Mouse (Mus musculus) neural tube, embryonic 14.5 days (tissue): ENCODE data around the gene Dennd6a. TPM values are rescaled to one million over a fixed set of nuclear protein-coding genes. Genes with fewer than 3 reads are reported as not detected.
"Not testable (repeated sequence)": the region's sequence is repeated elsewhere in the genome, so short reads cannot be mapped to it uniquely, and the experiment has no call there.

ENCODE experiments used
- ATAC-seq: fragments of 200-750 bp; cut with Nextera tagmentation; 2 replicates; pipeline ENCODE4 v1.8.0; 2017; ENCODE audit warnings: low read depth, mild to moderate bottlenecking, moderate TSS enrichment, moderate library complexity
- H3K27ac ChIP-seq: fragments of 300-500 bp; sonication (generic); 2 replicates; pipeline ENCODE4 v1.5.1; 2014; ENCODE audit warnings: low read depth, mild to moderate bottlenecking, control low read depth, low read length, moderate library complexity, mixed read lengths
- H3K27me3 ChIP-seq: fragments of 300-500 bp; sonication (generic); 2 replicates; pipeline ENCODE4 v1.6.1; 2014; ENCODE audit warnings: low read length; ENCODE audit not compliant: control insufficient read depth, insufficient read depth
- H3K36me3 ChIP-seq: fragments of 300-500 bp; sonication (generic); 2 replicates; pipeline ENCODE4 v1.6.1; 2014; ENCODE audit warnings: low read length, mixed read lengths; ENCODE audit not compliant: control insufficient read depth, insufficient read depth
- H3K4me1 ChIP-seq: fragments of 300-500 bp; sonication (generic); 2 replicates; pipeline ENCODE4 v1.6.1; 2014; ENCODE audit warnings: low read length; ENCODE audit not compliant: control insufficient read depth, insufficient read depth
- H3K4me2 ChIP-seq: fragments of 300-500 bp; sonication (generic); 2 replicates; pipeline ENCODE4 v1.6.1; 2014; ENCODE audit warnings: mild to moderate bottlenecking, low read depth, low read length, control low read depth
- H3K4me3 ChIP-seq: fragments of 300-500 bp; sonication (generic); 2 replicates; pipeline ENCODE4 v1.5.1; 2014; ENCODE audit warnings: low read depth, low read length, control low read depth, mixed read lengths
- H3K9ac ChIP-seq: fragments of 300-500 bp; sonication (generic); replicated peaks from 2 replicates; pipeline ENCODE4 v1.6.1; 2014; ENCODE audit warnings: low read depth, mild to moderate bottlenecking, control low read depth, low read length, mixed read lengths
- H3K9me3 ChIP-seq: fragments of 300-500 bp; sonication (generic); 2 replicates; pipeline ENCODE4 v1.6.1; 2016; ENCODE audit warnings: low read length; ENCODE audit not compliant: control insufficient read depth
- WGBS: fragments of 180-500 bp; shearing (Covaris S2); extraction: QIAGEN DNeasy Blood & Tissue Kit; methylation state at CpG from one replicate; pipeline ENCODE4 v1.1.7; 2014; 5-methylcytosine and 5-hydroxymethylcytosine counted together
- polyA plus RNA-seq: library from polyadenylated mRNA; unstranded; fragments of >200 nt; fragmentation: Nextera tagmentation; extraction: Ambion mirVana; gene quantifications from 2 replicates; pipeline ENCODE4 v1.2.1, GENCODE M21; 2014

Dennd6a gene
- polyA plus RNA-seq = 17.8 and 18.8 TPM in 2 replicates

DNA sequence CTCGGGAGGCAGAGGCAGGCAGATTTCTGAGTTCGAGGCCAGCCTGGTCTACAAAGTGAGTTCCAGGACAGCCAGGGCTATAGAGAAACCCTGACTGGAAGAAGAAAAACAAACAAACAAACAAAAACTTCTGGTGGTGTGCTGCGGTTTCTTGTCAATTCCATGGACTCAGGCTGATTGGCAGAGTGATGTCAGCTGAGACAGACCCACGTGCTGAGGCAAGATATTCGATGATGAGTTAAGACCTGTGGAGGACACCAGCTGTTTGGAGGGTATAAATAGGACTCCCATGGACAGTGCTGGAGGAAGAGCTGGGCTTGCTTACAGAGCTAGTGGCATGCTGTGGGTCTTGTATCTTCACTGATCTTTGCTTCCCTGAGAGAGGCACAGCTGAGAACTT is at the start of gene Dennd6a:
Gene Dennd6a (plus strand): TSS at position 301 of the 400 bp plus-strand sequence.
- not testable (repeated sequence) for H3K4me2 ChIP-seq, H3K9me3 ChIP-seq, H3K9ac ChIP-seq, ATAC-seq, H3K27me3 ChIP-seq, H3K27ac ChIP-seq, H3K4me1 ChIP-seq, H3K4me3 ChIP-seq, H3K36me3 ChIP-seq
- 90% methylated on average over 5 of the region's 5 CpGs for WGBS

DNA sequence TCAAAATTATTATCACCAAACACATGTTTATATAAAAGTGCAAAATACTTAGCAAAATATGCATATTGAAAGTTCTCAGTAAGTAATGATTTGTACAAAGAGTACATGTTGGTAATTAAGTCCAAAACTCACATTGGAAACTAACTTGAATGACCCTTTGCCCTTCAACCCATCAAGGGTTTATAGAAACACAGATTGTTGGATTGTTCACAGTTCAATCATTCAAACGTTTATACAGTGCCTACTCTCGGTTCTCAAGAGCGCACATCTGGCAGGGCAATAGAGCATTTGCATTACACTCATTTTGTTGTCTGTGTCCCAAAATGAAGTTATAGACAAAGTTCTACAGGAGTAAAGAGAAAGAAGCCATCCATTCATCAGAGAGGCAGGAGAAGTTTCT is 47.7 kb upstream of the Dennd6a start:
- 42% methylated on average over 3 of the region's 3 CpGs for WGBS
- H3K4me3 ChIP-seq = no peak overlapping the region
- H3K27me3 ChIP-seq = no peaks in the 10 kb centered on the region
- no peak overlapping the region for H3K9ac ChIP-seq
- no peak for ATAC-seq
- no peaks in the 10 kb centered on the region for H3K36me3 ChIP-seq
- H3K27ac ChIP-seq = no peak overlapping the region
- peaks cover 16% of the 10 kb centered on the region; the same call in 1 of the 2 replicates for H3K4me1 ChIP-seq
- no peak overlapping the region for H3K4me2 ChIP-seq
- H3K9me3 ChIP-seq = no peaks in the 10 kb centered on the region

DNA sequence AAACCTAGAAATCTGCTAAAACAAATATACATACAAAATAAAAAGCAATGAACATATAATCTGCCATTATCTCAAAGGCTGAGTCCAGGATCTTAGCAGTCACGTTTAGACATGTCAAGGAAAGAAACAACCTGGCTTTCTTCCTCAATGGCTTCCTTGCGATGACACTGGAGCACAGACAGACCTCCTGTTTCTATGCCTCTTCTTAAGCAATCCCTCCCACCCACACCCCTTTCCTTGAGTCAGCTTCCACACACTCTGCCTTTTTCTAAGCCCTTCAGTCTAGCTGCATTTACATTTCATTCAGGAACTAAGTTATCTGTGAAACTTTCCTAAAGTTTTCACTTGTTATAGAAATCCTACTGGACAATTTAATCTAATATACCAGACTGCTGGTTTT is 45.4 kb upstream of the Dennd6a start:
- no peak overlapping the region for H3K4me3 ChIP-seq
- H3K36me3 ChIP-seq = no peaks in the 10 kb centered on the region
- no peak overlapping the region for H3K9ac ChIP-seq
- no peak overlapping the region for H3K4me2 ChIP-seq
- H3K9me3 ChIP-seq = no peaks in the 10 kb centered on the region
- no peak for ATAC-seq
- H3K4me1 ChIP-seq = peaks cover 29% of the 10 kb centered on the region
- no peaks in the 10 kb centered on the region for H3K27me3 ChIP-seq
- 65% methylated on average over 2 of the region's 2 CpGs for WGBS
- H3K27ac ChIP-seq = no peak overlapping the region

DNA sequence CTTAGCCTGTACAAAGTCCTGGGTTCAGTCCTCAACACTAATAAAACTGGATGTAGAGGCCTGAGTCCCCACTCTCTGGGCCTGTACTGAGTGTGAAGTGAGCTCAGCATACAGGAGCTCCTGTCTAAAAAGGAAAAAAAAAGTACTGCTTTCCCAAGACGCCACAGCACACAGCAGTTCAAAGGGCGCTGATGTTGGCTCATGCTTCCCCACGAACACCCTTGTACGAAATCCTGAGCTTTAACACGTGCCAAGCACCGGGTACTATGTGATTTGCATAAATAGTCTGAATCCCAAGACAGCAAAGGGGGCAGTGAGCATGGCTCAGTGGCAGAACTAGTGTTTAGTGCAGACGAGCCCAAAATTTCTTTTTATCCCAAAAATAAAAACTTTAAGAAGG is 43.3 kb upstream of the Dennd6a start:
- H3K27me3 ChIP-seq = no peaks in the 10 kb centered on the region
- peaks cover 32% of the 10 kb centered on the region for H3K4me1 ChIP-seq
- 60% methylated on average over 7 of the region's 7 CpGs for WGBS
- H3K4me3 ChIP-seq = no peak overlapping the region
- ATAC-seq = no peak
- no peak overlapping the region for H3K27ac ChIP-seq
- H3K36me3 ChIP-seq = no peaks in the 10 kb centered on the region
- no peak overlapping the region for H3K4me2 ChIP-seq
- no peak overlapping the region for H3K9ac ChIP-seq
- no peaks in the 10 kb centered on the region for H3K9me3 ChIP-seq

DNA sequence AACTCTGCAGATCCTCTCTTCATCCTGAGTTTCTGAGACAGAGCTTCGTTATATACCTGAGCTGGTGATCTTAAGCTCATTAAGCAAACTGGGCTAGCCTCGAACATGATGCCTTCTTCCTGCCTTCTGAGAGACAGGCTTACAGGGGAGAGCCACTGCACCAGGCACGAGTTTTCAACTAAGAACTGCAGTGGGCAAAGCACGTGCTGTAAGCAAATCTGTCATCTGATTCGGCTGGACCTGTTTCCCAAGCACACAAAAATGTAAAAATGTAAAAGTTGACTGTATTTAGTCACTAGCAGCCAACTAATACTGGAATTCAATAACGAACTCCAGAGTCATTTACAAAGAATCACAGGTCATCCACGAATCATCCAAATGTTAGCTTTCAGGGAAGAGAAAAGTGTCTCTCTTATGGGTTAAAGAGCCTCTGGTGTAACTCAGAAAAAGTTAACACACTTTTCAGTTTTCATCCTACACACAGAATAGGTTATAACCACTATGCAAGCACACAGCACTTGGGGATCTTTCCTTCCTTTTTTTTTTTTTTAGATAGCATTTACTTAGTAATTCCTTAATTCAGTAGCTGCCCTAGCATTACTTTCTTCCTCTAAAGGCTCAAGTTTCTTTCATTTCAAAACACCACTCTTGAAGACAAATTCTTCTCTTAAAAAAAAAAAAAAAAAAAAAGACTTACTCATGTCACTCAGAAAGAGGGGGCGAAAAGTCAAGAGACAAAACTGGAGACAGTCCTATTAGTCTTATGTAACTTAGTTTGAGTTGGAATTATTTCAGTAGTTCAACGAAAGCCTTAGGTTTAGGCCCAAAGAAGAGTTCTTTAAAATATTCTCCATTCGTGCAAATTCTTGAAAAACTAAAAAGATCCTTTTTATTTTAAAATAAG is 42.0 kb upstream of the Dennd6a start:
- Histone ChIP-seq H3K9ac (0 out of 2 replicates have a peak overlapping the region, but pooled peaks have one; percentile 18), H3K27me3 (no peaks in the 10 kb centered on the region), H3K36me3 (no peaks in the 10 kb centered on the region), H3K4me3 (no peak overlapping the region), H3K27ac (no peak overlapping the region), H3K4me2 (no peak overlapping the region; the same call in 1 of the 2 replicates), H3K4me1 (peaks cover 32% of the 10 kb centered on the region), H3K9me3 (no peaks in the 10 kb centered on the region)
- no peak for ATAC-seq
- WGBS = 82% methylated on average over 10 of the region's 10 CpGs

DNA sequence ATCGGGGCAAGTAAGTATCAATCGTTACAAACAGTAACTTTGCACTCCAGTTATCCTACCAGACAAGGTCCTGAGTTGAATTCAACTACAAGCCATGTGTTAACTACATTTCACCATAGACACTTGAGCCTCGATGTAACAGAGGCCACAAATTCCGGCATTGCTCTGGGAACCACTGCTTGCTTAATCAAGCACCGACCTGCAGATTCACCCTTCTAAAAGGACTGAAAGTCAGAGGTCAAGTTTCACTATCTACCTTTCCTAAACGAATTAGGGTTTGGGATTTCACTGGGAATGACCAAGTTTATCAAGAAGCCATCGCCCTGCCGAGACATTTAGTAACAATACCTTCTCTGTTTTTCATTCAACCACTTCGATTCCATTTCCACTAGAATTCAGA is 40.9 kb upstream of the Dennd6a start:
- Histone ChIP-seq H3K27me3 (no peaks in the 10 kb centered on the region), H3K4me1 (peaks cover 32% of the 10 kb centered on the region), H3K36me3 (no peaks in the 10 kb centered on the region), H3K9me3 (no peaks in the 10 kb centered on the region), H3K27ac (no peak overlapping the region), H3K4me2 (peak overlapping the region; percentile 90), H3K4me3 (peak overlapping the region; percentile 97), H3K9ac (peak overlapping the region; percentile 90; the same call in 1 of the 2 replicates)
- ATAC-seq = no peak
- WGBS = 58% methylated on average over 9 of the region's 9 CpGs

DNA sequence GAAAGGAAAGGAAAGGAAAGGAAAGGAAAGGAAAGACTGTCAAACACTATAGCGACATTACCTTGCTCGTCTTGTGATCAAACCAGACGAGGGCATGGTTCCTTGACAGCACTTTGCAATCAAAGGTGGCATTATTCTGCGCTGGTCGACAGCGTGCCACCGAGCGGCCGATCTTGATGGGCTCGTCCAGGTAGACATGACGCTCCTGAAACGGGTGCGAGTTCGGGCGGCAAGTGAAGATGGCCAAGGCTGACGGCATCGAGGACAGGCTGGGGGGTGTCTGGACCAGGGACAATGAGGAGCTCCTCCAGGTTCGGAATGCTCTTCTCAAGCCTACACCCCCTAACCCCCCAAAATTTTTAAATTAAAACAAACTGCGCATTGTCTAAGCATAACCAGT is 40.4 kb upstream of the Dennd6a start:
- peaks cover 32% of the 10 kb centered on the region for H3K4me1 ChIP-seq
- no peaks in the 10 kb centered on the region for H3K9me3 ChIP-seq
- H3K27ac ChIP-seq = no peak overlapping the region
- no peaks in the 10 kb centered on the region for H3K36me3 ChIP-seq
- 22% methylated on average over 19 of the region's 19 CpGs for WGBS
- ATAC-seq = no peak
- H3K4me3 ChIP-seq = peak overlapping the region; percentile 97
- H3K4me2 ChIP-seq = peak overlapping the region; percentile 90
- H3K9ac ChIP-seq = peak overlapping the region; percentile 90; the same call in 1 of the 2 replicates
- no peaks in the 10 kb centered on the region for H3K27me3 ChIP-seq

DNA sequence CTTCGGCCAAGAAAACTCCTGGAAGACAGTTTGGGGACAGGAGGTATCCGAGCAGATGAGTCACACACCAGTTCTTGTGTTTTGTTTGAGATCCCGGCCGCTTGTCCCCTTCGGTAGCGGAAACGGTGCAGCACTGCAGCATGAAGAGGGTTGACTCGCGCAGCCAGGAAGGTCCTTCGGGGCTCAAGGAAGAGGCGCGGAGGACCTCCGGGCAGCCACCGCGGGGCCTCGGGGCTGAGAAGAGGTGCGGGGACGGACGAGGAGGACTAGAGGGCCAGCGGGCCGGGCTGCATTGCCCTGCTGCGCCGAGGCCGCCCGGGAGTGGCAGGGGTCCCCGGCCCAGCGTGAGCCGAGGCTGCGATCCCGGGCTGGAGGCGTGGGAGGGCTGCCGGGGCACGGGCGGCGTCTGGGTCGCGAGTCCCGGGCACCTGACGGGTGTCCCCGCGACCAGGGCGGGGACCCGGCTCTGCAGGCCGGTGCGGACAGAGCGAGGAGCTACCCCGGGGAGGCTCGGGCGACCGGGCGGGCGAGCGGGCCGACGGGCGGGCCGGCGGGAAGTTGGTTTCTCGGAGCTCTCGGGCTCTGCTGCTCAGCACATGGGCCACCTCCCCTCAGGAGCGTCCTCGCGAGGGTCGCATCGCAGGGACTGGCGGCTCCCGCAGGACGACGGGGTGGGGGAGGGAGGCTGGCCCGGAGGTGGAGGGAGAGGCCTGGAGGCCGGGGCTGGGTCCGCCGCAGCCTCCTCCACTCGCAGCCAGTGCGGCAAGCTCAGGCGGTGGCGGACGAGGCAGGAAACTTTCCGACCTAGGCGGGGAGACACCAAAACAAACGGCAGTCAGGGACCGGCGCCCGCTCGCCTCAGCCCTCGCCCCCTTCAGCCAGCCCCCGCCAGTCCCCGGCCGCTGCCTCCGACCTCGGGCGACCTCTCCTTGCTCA is 39.6 kb upstream of the Dennd6a start:
- WGBS = under 1% methylated on average over 62 of the region's 92 CpGs

More for the DNA sequence above, 39.6 kb upstream of the Dennd6a start:
- no peaks in the 10 kb centered on the region for H3K27me3 ChIP-seq
- peak overlapping the region; percentile 97 for H3K4me3 ChIP-seq
- peak overlapping the region; percentile 90 for H3K4me2 ChIP-seq
- H3K4me1 ChIP-seq = peaks cover 28% of the 10 kb centered on the region
- H3K9me3 ChIP-seq = no peaks in the 10 kb centered on the region
- peak; percentile 89 for ATAC-seq
- peak overlapping the region; percentile 90 for H3K9ac ChIP-seq
- H3K27ac ChIP-seq = peak overlapping the region; percentile 83
- no peaks in the 10 kb centered on the region for H3K36me3 ChIP-seq
